8 mouse cellular contexts compared by ENCODE assay signal in the genomic region with DNA sequence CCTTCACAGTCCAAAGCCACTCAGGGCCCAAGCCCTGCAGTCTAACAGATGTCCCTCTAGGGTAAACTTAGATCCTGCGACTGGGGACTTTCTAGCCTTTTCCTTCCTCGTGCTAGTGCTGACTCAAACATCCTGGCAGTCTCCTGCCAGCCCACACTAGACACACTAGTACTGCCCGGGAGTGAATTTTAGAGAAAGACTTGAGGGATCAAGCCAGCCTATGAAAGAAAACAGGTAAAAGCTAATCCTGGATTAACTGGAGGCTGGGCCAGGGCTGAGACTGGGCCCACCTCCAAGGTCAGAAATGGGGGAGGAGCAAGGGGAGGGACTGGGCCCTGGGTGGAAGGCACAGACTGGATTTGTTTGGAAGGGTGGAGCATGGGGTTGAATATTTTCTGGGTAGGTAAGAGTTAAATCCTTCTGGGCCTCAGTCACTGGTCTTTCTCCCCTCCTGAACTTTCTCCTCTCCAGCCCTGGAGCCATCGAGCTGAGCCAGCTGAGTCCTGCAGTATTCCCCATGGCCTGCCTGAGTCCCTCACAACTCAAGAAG. TPM values are rescaled to one million over a fixed set of nuclear protein-coding genes. Genes with fewer than 3 reads are reported as not detected.
A peak's percentile ranks its signal among the peaks of the same experiment; 100 is the strongest.
DNase-seq lines count a peak whose midpoint lies in the region; ATAC-seq and TF ChIP-seq lines count a peak whose summit lies in the region.

No protein-coding gene starts in this region.

- peak overlapping the region; percentile 3; the same call in 1 of the 2 replicates for H3K4me3 ChIP-seq in bone marrow macrophage, adult 2 months (ENCODE audit: insufficient read depth, low read length)
- H3K4me3 ChIP-seq in gastrocnemius, adult 2 months, result peak overlapping the region; percentile 60
- H3K4me3 ChIP-seq in hindbrain, embryonic 16.5 days (ENCODE audit: low read length), result no peak overlapping the region
- peak overlapping the region; percentile 25 for H3K4me3 ChIP-seq in liver, embryonic 12.5 days
- no peak overlapping the region for H3K4me3 ChIP-seq in neural tube, embryonic 14.5 days (ENCODE audit: low read depth, low read length)

- H3K9me3 ChIP-seq in hindbrain, embryonic 16.5 days (ENCODE audit: control insufficient read depth, low read length), result no peaks in the 10 kb centered on the region
- no peaks in the 10 kb centered on the region for H3K9me3 ChIP-seq in liver, embryonic 12.5 days (replicated peaks)
- H3K9me3 ChIP-seq in neural tube, embryonic 14.5 days (ENCODE audit: control insufficient read depth, low read length), result no peaks in the 10 kb centered on the region

- peak; percentile 35 for ATAC-seq in frontal cortex, adult (ENCODE audit: low TSS enrichment)
- ATAC-seq in hindbrain, embryonic 16.5 days, result no peak
- peak; percentile 65 for ATAC-seq in liver, embryonic 12.5 days
- ATAC-seq in neural tube, embryonic 14.5 days (ENCODE audit: low read depth), result no peak

- peaks cover 16% of the 10 kb centered on the region for H3K36me3 ChIP-seq in hindbrain, embryonic 16.5 days (ENCODE audit: control insufficient read depth, insufficient read depth, low read length)
- H3K36me3 ChIP-seq in liver, embryonic 12.5 days, result peaks cover 37% of the 10 kb centered on the region
- peaks cover 19% of the 10 kb centered on the region for H3K36me3 ChIP-seq in neural tube, embryonic 14.5 days (ENCODE audit: control insufficient read depth, insufficient read depth, low read length)

- H3K27ac ChIP-seq in bone marrow macrophage, adult 2 months (ENCODE audit: insufficient read depth, low read depth, low read length), result peak overlapping the region; percentile 86
- peak overlapping the region; percentile 94 for H3K27ac ChIP-seq in gastrocnemius, adult 2 months
- peak overlapping the region; percentile 59 for H3K27ac ChIP-seq in hindbrain, embryonic 16.5 days (ENCODE audit: low read depth, low read length)
- peak overlapping the region; percentile 72 for H3K27ac ChIP-seq in liver, embryonic 12.5 days
- peak overlapping the region; percentile 50 for H3K27ac ChIP-seq in neural tube, embryonic 14.5 days (ENCODE audit: low read depth, low read length)

- no peaks in the 10 kb centered on the region for H3K27me3 ChIP-seq in hindbrain, embryonic 16.5 days (replicated peaks; ENCODE audit: control insufficient read depth, insufficient read depth, low read length)
- no peaks in the 10 kb centered on the region for H3K27me3 ChIP-seq in liver, embryonic 12.5 days (replicated peaks)
- no peaks in the 10 kb centered on the region for H3K27me3 ChIP-seq in neural tube, embryonic 14.5 days (ENCODE audit: control insufficient read depth, insufficient read depth, low read length)

- no peak overlapping the region for H3K9ac ChIP-seq in hindbrain, embryonic 16.5 days (ENCODE audit: low read depth, low read length)
- peak overlapping the region; percentile 29 for H3K9ac ChIP-seq in liver, embryonic 12.5 days
- no peak overlapping the region for H3K9ac ChIP-seq in neural tube, embryonic 14.5 days (replicated peaks; ENCODE audit: low read depth, low read length)

- peaks cover 50% of the 10 kb centered on the region for H3K4me1 ChIP-seq in bone marrow macrophage, adult 2 months (ENCODE audit: control insufficient read depth, insufficient read depth, low read length)
- H3K4me1 ChIP-seq in hindbrain, embryonic 16.5 days (ENCODE audit: control insufficient read depth, insufficient read depth, low read depth, low read length), result peaks cover 33% of the 10 kb centered on the region
- H3K4me1 ChIP-seq in liver, embryonic 12.5 days, result peaks cover 34% of the 10 kb centered on the region
- H3K4me1 ChIP-seq in neural tube, embryonic 14.5 days (ENCODE audit: control insufficient read depth, insufficient read depth, low read length), result peaks cover 6% of the 10 kb centered on the region; the same call in 1 of the 2 replicates

- no peak overlapping the region for H3K4me2 ChIP-seq in hindbrain, embryonic 16.5 days (ENCODE audit: low read length)
- peak overlapping the region; percentile 40 for H3K4me2 ChIP-seq in liver, embryonic 12.5 days
- no peak overlapping the region for H3K4me2 ChIP-seq in neural tube, embryonic 14.5 days (ENCODE audit: low read depth, low read length)

- 29% methylated on average over 4 of the region's 4 CpGs for WGBS in hindbrain, embryonic 16.5 days
- 55% methylated on average over 4 of the region's 4 CpGs for WGBS in liver, embryonic 12.5 days (ENCODE audit: insufficient replicate concordance)
- 33% methylated on average over 4 of the region's 4 CpGs for WGBS in neural tube, embryonic 14.5 days

- no peak for DNase-seq in frontal cortex, postnatal 14 days (ENCODE audit: low spot score in 2 of 2)
- DNase-seq in gastrocnemius, adult 2 months, result peak; percentile 88
- DNase-seq in layer of hippocampus, adult 9-11 months, result no peak

- TF ChIP-seq CTCF in bone marrow macrophage, adult 2 months (IDR thresholded peaks at IDR 0.05; ENCODE audit: low read depth, low read length), result no peak; the same call in 1 of the 2 replicates
- TF ChIP-seq CTCF in gastrocnemius, adult 2 months (IDR thresholded peaks at IDR 0.05), result no peak

- intact Hi-C loops in gastrocnemius, adult 2 months (cut with DNase I), result loop anchor here (1.0 kb wide), 1 partner anchor 29 kb away; a partner anchor contains a TSS

- TF ChIP-seq POLR2A in bone marrow macrophage, adult 2 months (IDR thresholded peaks at IDR 0.05; ENCODE audit: borderline replicate concordance, low read depth, low read length), result no peak

RNA-seq across cellular contexts. Expression of a gene that starts 0.5 kb away (rescaled TPM):
- polyA plus RNA-seq in bone marrow macrophage, adult 2 months (2012; ENCODE audit: insufficient read depth, insufficient read length, missing spikeins), result 8.2 and 15.3 TPM in 2 replicates
- total RNA-seq in gastrocnemius, adult 2 months (2021), result 10 to 100 TPM; 27.8 to 34.5 TPM
- 5.9 and 7.0 TPM in 2 replicates for polyA plus RNA-seq in hindbrain, embryonic 16.5 days (2015; fragmentation: Nextera tagmentation; extraction: Ambion mirVana)
- 6.9 and 7.4 TPM in 2 replicates for polyA plus RNA-seq in liver, embryonic 12.5 days (2016; fragmentation: Nextera tagmentation; extraction: Ambion mirVana)
- 4.5 and 5.1 TPM in 2 replicates for polyA plus RNA-seq in neural tube, embryonic 14.5 days (2014; fragmentation: Nextera tagmentation; extraction: Ambion mirVana)

RNA-seq across cellular contexts. Expression of a gene that starts 14.4 kb away (rescaled TPM):
- 3.5 TPM in 1 of 2 replicates, not detected in the other for polyA plus RNA-seq in bone marrow macrophage, adult 2 months (2012; ENCODE audit: insufficient read depth, insufficient read length, missing spikeins)
- 1 to 10 TPM in 1 of 2 experiments, not detected in 1; 1.8 TPM for total RNA-seq in gastrocnemius, adult 2 months (2021)
- not detected in 2 replicates for polyA plus RNA-seq in hindbrain, embryonic 16.5 days (2015; fragmentation: Nextera tagmentation; extraction: Ambion mirVana)
- not detected in 2 replicates for polyA plus RNA-seq in liver, embryonic 12.5 days (2016; fragmentation: Nextera tagmentation; extraction: Ambion mirVana)
- polyA plus RNA-seq in neural tube, embryonic 14.5 days (2014; fragmentation: Nextera tagmentation; extraction: Ambion mirVana), result not detected in 2 replicates

RNA-seq across cellular contexts. Expression of a gene that starts 19.7 kb away (rescaled TPM):
- polyA plus RNA-seq in bone marrow macrophage, adult 2 months (2012; ENCODE audit: insufficient read depth, insufficient read length, missing spikeins), result 11.5 and 12.4 TPM in 2 replicates
- 10 to 100 TPM; 20.2 to 21.0 TPM for total RNA-seq in gastrocnemius, adult 2 months (2021)
- polyA plus RNA-seq in hindbrain, embryonic 16.5 days (2015; fragmentation: Nextera tagmentation; extraction: Ambion mirVana), result 44.9 and 45.8 TPM in 2 replicates
- polyA plus RNA-seq in liver, embryonic 12.5 days (2016; fragmentation: Nextera tagmentation; extraction: Ambion mirVana), result 15.5 and 17.5 TPM in 2 replicates
- polyA plus RNA-seq in neural tube, embryonic 14.5 days (2014; fragmentation: Nextera tagmentation; extraction: Ambion mirVana), result 36.4 and 39.4 TPM in 2 replicates

RNA-seq across cellular contexts. Expression of a gene that starts 19.7 kb away (rescaled TPM):
- 14.9 and 16.0 TPM in 2 replicates for polyA plus RNA-seq in bone marrow macrophage, adult 2 months (2012; ENCODE audit: insufficient read depth, insufficient read length, missing spikeins)
- 1 to 10 TPM; 8.4 to 9.9 TPM for total RNA-seq in gastrocnemius, adult 2 months (2021)
- polyA plus RNA-seq in hindbrain, embryonic 16.5 days (2015; fragmentation: Nextera tagmentation; extraction: Ambion mirVana), result 15.8 and 23.4 TPM in 2 replicates
- 23.9 and 25.8 TPM in 2 replicates for polyA plus RNA-seq in liver, embryonic 12.5 days (2016; fragmentation: Nextera tagmentation; extraction: Ambion mirVana)
- 21.8 and 25.3 TPM in 2 replicates for polyA plus RNA-seq in neural tube, embryonic 14.5 days (2014; fragmentation: Nextera tagmentation; extraction: Ambion mirVana)

RNA-seq across cellular contexts. Expression of a gene that starts 26.1 kb away (rescaled TPM):
- 0.91 and 1.6 TPM in 2 replicates for polyA plus RNA-seq in bone marrow macrophage, adult 2 months (2012; ENCODE audit: insufficient read depth, insufficient read length, missing spikeins)
- 1 to 10 TPM; 1.1 to 1.4 TPM for total RNA-seq in gastrocnemius, adult 2 months (2021)
- polyA plus RNA-seq in hindbrain, embryonic 16.5 days (2015; fragmentation: Nextera tagmentation; extraction: Ambion mirVana), result 0.15 and 0.16 TPM in 2 replicates
- 0.11 and 0.12 TPM in 2 replicates for polyA plus RNA-seq in liver, embryonic 12.5 days (2016; fragmentation: Nextera tagmentation; extraction: Ambion mirVana)
- 0.15 and 0.17 TPM in 2 replicates for polyA plus RNA-seq in neural tube, embryonic 14.5 days (2014; fragmentation: Nextera tagmentation; extraction: Ambion mirVana)

Comparison
In these comparisons a context has a peak if more than half of its experiments do, and no peak if none do; other contexts are left out.
1. ATAC-seq: peak in frontal cortex, adult (single experiment) and liver, embryonic 12.5 days (single experiment); none in hindbrain, embryonic 16.5 days (single experiment) and neural tube, embryonic 14.5 days (single experiment).
2. H3K4me3 ChIP-seq: peak in bone marrow macrophage, adult 2 months (single experiment), gastrocnemius, adult 2 months (single experiment) and liver, embryonic 12.5 days (single experiment); none in hindbrain, embryonic 16.5 days (single experiment) and neural tube, embryonic 14.5 days (single experiment).
3. Peak in every context shown above with its lines, with median percentiles within 50 percentile points of each other: H3K27ac ChIP-seq.